Comparison of ENCODE assay signal across 8 mouse cellular contexts in the genomic region with DNA sequence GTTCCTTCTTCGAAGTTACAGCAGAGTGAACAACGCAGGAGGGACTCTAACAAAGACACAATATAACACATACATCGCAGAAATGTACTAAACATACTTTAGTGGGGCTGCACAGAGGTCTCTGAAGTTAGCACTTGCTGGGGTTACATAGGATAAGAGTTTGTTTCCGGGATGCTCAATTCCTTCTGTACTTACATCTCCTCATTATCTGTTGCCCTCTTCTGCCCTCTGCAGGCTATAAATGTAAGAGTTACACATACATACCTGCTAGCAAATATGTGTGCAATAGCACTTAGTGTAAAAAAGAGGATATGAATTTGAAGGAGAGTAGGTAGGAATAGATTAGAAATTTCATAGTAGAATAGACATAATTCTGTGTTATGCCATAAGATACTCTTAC. TPM values are rescaled to one million over a fixed set of nuclear protein-coding genes. Genes with fewer than 3 reads are reported as not detected.
DNase-seq lines count a peak whose midpoint lies in the region; ATAC-seq and TF ChIP-seq lines count a peak whose summit lies in the region.

No protein-coding gene starts in this region.

- H3K4me3 ChIP-seq in forebrain, embryonic 14.5 days (ENCODE audit: low read depth, low read length) = no peak overlapping the region
- H3K4me3 ChIP-seq in midbrain, embryonic 14.5 days (replicated peaks; ENCODE audit: low read depth, low read length) = no peak overlapping the region

- peak; percentile 36; the same call in 1 of the 2 replicates for TF ChIP-seq CTCF in brain, embryonic 14.5 days (IDR thresholded peaks at IDR 0.05; ENCODE audit: borderline replicate concordance, extremely low read depth, insufficient read depth, insufficient read length)

- no peaks in the 10 kb centered on the region for H3K4me1 ChIP-seq in forebrain, embryonic 14.5 days (ENCODE audit: control insufficient read depth, insufficient read depth, low read length)
- H3K4me1 ChIP-seq in midbrain, embryonic 14.5 days (ENCODE audit: control insufficient read depth, insufficient read depth, low read length) = no peaks in the 10 kb centered on the region

- DNase-seq in gastrocnemius, adult 18-20 months (ENCODE audit: low spot score) = peak; percentile 16
- DNase-seq in gastrocnemius, postnatal 14 days = no peak
- peak; percentile 15 for DNase-seq in 3134 (ENCODE audit: extremely low read depth, insufficient read length, low spot score)
- peak; percentile 92 for DNase-seq in brain, embryonic 14.5 days (ENCODE audit: low read depth)
- DNase-seq in forebrain, embryonic 14.5 days (ENCODE audit: low spot score) = peak; percentile 86
- DNase-seq in kidney, postnatal 4 days = peak; percentile 3 to 21
- DNase-seq in midbrain, embryonic 14.5 days = peak; percentile 84
- DNase-seq in telencephalon, adult 2 months (ENCODE audit: low read depth, low spot score) = peak; percentile 59

- no peaks in the 10 kb centered on the region for H3K9me3 ChIP-seq in forebrain, embryonic 14.5 days (replicated peaks; ENCODE audit: control insufficient read depth, low read length)
- no peaks in the 10 kb centered on the region for H3K9me3 ChIP-seq in midbrain, embryonic 14.5 days (ENCODE audit: control insufficient read depth, low read length)

- no peak overlapping the region for H3K9ac ChIP-seq in forebrain, embryonic 14.5 days (ENCODE audit: low read length)
- no peak overlapping the region for H3K9ac ChIP-seq in midbrain, embryonic 14.5 days (replicated peaks; ENCODE audit: low read length)

- no peak overlapping the region for H3K27ac ChIP-seq in forebrain, embryonic 14.5 days (ENCODE audit: low read depth, low read length)
- no peak overlapping the region for H3K27ac ChIP-seq in midbrain, embryonic 14.5 days (replicated peaks; ENCODE audit: low read depth, low read length)

- 40% methylated on average over 4 of the region's 4 CpGs for WGBS in forebrain, embryonic 14.5 days
- WGBS in midbrain, embryonic 14.5 days = 52% methylated on average over 4 of the region's 4 CpGs

- no peaks in the 10 kb centered on the region for H3K27me3 ChIP-seq in forebrain, embryonic 14.5 days (replicated peaks; ENCODE audit: control insufficient read depth, insufficient read depth, low read length)
- no peaks in the 10 kb centered on the region for H3K27me3 ChIP-seq in midbrain, embryonic 14.5 days (ENCODE audit: control insufficient read depth, insufficient read depth, low read length)

- no peak overlapping the region for H3K4me2 ChIP-seq in forebrain, embryonic 14.5 days (ENCODE audit: low read length)
- H3K4me2 ChIP-seq in midbrain, embryonic 14.5 days (ENCODE audit: low read length) = no peak overlapping the region

- peak; percentile 86 for ATAC-seq in forebrain, embryonic 14.5 days
- peak; percentile 64; the same call in 1 of the 2 replicates for ATAC-seq in midbrain, embryonic 14.5 days (ENCODE audit: low FRiP score, low TSS enrichment)

- intact Hi-C loops in gastrocnemius, postnatal 14 days (cut with DNase I; ENCODE audit: low total_unique reads) = no loop called here

- TF ChIP-seq POLR2A in brain, embryonic 14.5 days (IDR thresholded peaks at IDR 0.05; ENCODE audit: borderline replicate concordance, extremely low read depth, insufficient read depth, insufficient read length, poor library complexity, severe bottlenecking) = no peak

- H3K36me3 ChIP-seq in forebrain, embryonic 14.5 days (ENCODE audit: control insufficient read depth, insufficient read depth, low read length) = no peaks in the 10 kb centered on the region
- H3K36me3 ChIP-seq in midbrain, embryonic 14.5 days (ENCODE audit: control insufficient read depth, insufficient read depth, low read length) = no peaks in the 10 kb centered on the region

RNA-seq across cellular contexts. Expression of a gene that starts 44.4 kb away (rescaled TPM):
- total RNA-seq in gastrocnemius, adult 18-20 months (2021) = 1 to 10 TPM; 5.3 to 7.5 TPM
- total RNA-seq in gastrocnemius, postnatal 14 days (2021) = 10 to 100 TPM; 22.9 to 31.1 TPM
- polyA plus RNA-seq in brain, embryonic 14.5 days (2012; rRNA removed) = 24.9 and 25.1 TPM in 2 replicates
- 21.7 and 22.0 TPM in 2 replicates for polyA plus RNA-seq in forebrain, embryonic 14.5 days (2014; fragmentation: Nextera tagmentation; extraction: Ambion mirVana)
- polyA plus RNA-seq in midbrain, embryonic 14.5 days (2014; fragmentation: Nextera tagmentation; extraction: Ambion mirVana) = 15.2 and 20.6 TPM in 2 replicates
